8 mouse cellular contexts compared by ENCODE assay signal in genomic region chr5:24674238-24674637, GRCm38 (mm10). TPM values are rescaled to one million over a fixed set of nuclear protein-coding genes. Genes with fewer than 3 reads are reported as not detected.
DNase-seq lines count a peak whose midpoint lies in the region; ATAC-seq and TF ChIP-seq lines count a peak whose summit lies in the region.

No protein-coding gene starts in this region.

- peak; percentile 92 for TF ChIP-seq CTCF in midbrain, postnatal 0 days (IDR thresholded peaks at IDR 0.05)

- 0 out of 2 replicates have a peak, but pooled peaks cover 8% of the 10 kb centered on the region for H3K27me3 ChIP-seq in heart, embryonic 12.5 days (replicated peaks)
- no peaks in the 10 kb centered on the region for H3K27me3 ChIP-seq in midbrain, postnatal 0 days (ENCODE audit: insufficient read depth, low read length)

- no peak overlapping the region for H3K27ac ChIP-seq in heart, embryonic 12.5 days (ENCODE audit: poor library complexity, severe bottlenecking)
- no peak overlapping the region for H3K27ac ChIP-seq in midbrain, postnatal 0 days (ENCODE audit: low read depth, low read length)

- intact Hi-C loops in left cerebral cortex, postnatal 36 days (cut with DNase I): loop anchor here (2.0 kb wide), 2 partner anchors 105 to 337 kb away; no protein-coding TSS in a partner anchor

- H3K9me3 ChIP-seq in heart, embryonic 12.5 days (replicated peaks): no peaks in the 10 kb centered on the region
- no peaks in the 10 kb centered on the region for H3K9me3 ChIP-seq in midbrain, postnatal 0 days (ENCODE audit: low read length)

- peak; percentile 96 for DNase-seq in heart, adult 11 months
- peak; percentile 64 to 68 for DNase-seq in gastrocnemius, adult 8-10 months (ENCODE audit: low spot score in 2 of 2)
- DNase-seq in kidney, adult 11 months: peak; percentile 62
- DNase-seq in left cerebral cortex, postnatal 36 days (ENCODE audit: low spot score in 2 of 2): peak; percentile 66 to 80
- DNase-seq in midbrain, postnatal 0 days (ENCODE audit: low spot score): peak; percentile 79
- DNase-seq in spleen, postnatal 10 days (ENCODE audit: low spot score in 2 of 2): peak; percentile 69 to 83

- no peaks in the 10 kb centered on the region for H3K36me3 ChIP-seq in heart, embryonic 12.5 days
- no peaks in the 10 kb centered on the region for H3K36me3 ChIP-seq in midbrain, postnatal 0 days (ENCODE audit: insufficient read depth, low read length)

- ATAC-seq in heart, embryonic 12.5 days (ENCODE audit: insufficient number of reproducible peaks, low FRiP score): no peak
- ATAC-seq in common myeloid progenitor, adult 5-6 weeks (replicated peaks; ENCODE audit: low read depth, poor library complexity, severe bottlenecking): peak; percentile 99
- ATAC-seq in midbrain, postnatal 0 days (ENCODE audit: low FRiP score): peak; percentile 56; the same call in 1 of the 2 replicates

- WGBS in heart, embryonic 12.5 days: 34% methylated on average over 4 of the region's 4 CpGs
- WGBS in midbrain, postnatal 0 days: 26% methylated on average over 4 of the region's 4 CpGs

- no peak overlapping the region for H3K4me3 ChIP-seq in heart, embryonic 12.5 days
- H3K4me3 ChIP-seq in midbrain, postnatal 0 days (ENCODE audit: low read depth, low read length): no peak overlapping the region

- no peak overlapping the region for H3K9ac ChIP-seq in heart, embryonic 12.5 days
- H3K9ac ChIP-seq in midbrain, postnatal 0 days (replicated peaks; ENCODE audit: low read length, poor library complexity, severe bottlenecking): no peak overlapping the region

- no peaks in the 10 kb centered on the region for H3K4me1 ChIP-seq in heart, embryonic 12.5 days (replicated peaks)
- H3K4me1 ChIP-seq in midbrain, postnatal 0 days (ENCODE audit: insufficient read depth, low read length): no peaks in the 10 kb centered on the region

- no peak overlapping the region for H3K4me2 ChIP-seq in heart, embryonic 12.5 days
- no peak overlapping the region for H3K4me2 ChIP-seq in midbrain, postnatal 0 days (ENCODE audit: low read depth, low read length, poor library complexity, severe bottlenecking)

RNA-seq across cellular contexts. Expression of gene Nub1, which starts 11.1 kb away (rescaled TPM):
- polyA plus RNA-seq in heart, embryonic 12.5 days (2016; fragmentation: Nextera tagmentation; extraction: Ambion mirVana): 29.5 and 31.9 TPM in 2 replicates
- 44.9 and 49.0 TPM in 2 replicates for total RNA-seq in common myeloid progenitor, adult 5-6 weeks (2017)
- 10 to 100 TPM; 30.6 to 36.8 (median 34.1) TPM for total RNA-seq in gastrocnemius, adult 8-10 months (2022)
- total RNA-seq in left cerebral cortex, postnatal 36 days (2021): 10 to 100 TPM; 73.5 to 77.9 TPM
- 44.9 and 45.3 TPM in 2 replicates for total RNA-seq in midbrain, postnatal 0 days (2014; rRNA removed)
- 45.1 and 45.9 TPM in 2 replicates for polyA plus RNA-seq in midbrain, postnatal 0 days (2015; fragmentation: Nextera tagmentation; extraction: Ambion mirVana)

RNA-seq across cellular contexts. Expression of gene Smarcd3, which starts 50.0 kb away (rescaled TPM):
- polyA plus RNA-seq in heart, embryonic 12.5 days (2016; fragmentation: Nextera tagmentation; extraction: Ambion mirVana): 86.4 and 90.3 TPM in 2 replicates
- 0.09 TPM in 1 of 2 replicates, not detected in the other for total RNA-seq in common myeloid progenitor, adult 5-6 weeks (2017)
- 100 to 1,000 TPM; 207 to 267 (median 221) TPM for total RNA-seq in gastrocnemius, adult 8-10 months (2022)
- total RNA-seq in left cerebral cortex, postnatal 36 days (2021): 100 to 1,000 TPM in 1 of 2 experiments, 10 to 100 TPM in 1; 95.3 to 108 TPM
- 279 and 347 TPM in 2 replicates for total RNA-seq in midbrain, postnatal 0 days (2014; rRNA removed)
- 187 and 189 TPM in 2 replicates for polyA plus RNA-seq in midbrain, postnatal 0 days (2015; fragmentation: Nextera tagmentation; extraction: Ambion mirVana)

RNA-seq across cellular contexts. Expression of gene Wdr86, which starts 56.3 kb away (rescaled TPM):
- polyA plus RNA-seq in heart, embryonic 12.5 days (2016; fragmentation: Nextera tagmentation; extraction: Ambion mirVana): 7.9 and 9.3 TPM in 2 replicates
- total RNA-seq in common myeloid progenitor, adult 5-6 weeks (2017): 0.64 and 1.8 TPM in 2 replicates
- total RNA-seq in gastrocnemius, adult 8-10 months (2022): under 1 TPM in 1 of 4 experiments, not detected in 3; 0.18 TPM
- total RNA-seq in left cerebral cortex, postnatal 36 days (2021): under 1 TPM; 0.42 to 0.93 TPM
- 13.4 and 16.5 TPM in 2 replicates for total RNA-seq in midbrain, postnatal 0 days (2014; rRNA removed)
- 6.7 and 7.0 TPM in 2 replicates for polyA plus RNA-seq in midbrain, postnatal 0 days (2015; fragmentation: Nextera tagmentation; extraction: Ambion mirVana)

Comparison
In these comparisons a context has a peak if more than half of its experiments do, and no peak if none do; other contexts are left out.
1. RNA of gene Smarcd3, which starts 50.0 kb away (total RNA-seq): 279 to 347 TPM in midbrain, postnatal 0 days, 207 to 267 TPM in gastrocnemius, adult 8-10 months and 95.3 to 108 TPM in left cerebral cortex, postnatal 36 days; 0.09 TPM in common myeloid progenitor, adult 5-6 weeks; every median in the first group is over 10 times any median in the second.
2. Peak in every context shown above with its lines, with median percentiles within 50 percentile points of each other: DNase-seq.